Mouse (Mus musculus): Measurements from ENCODE around the gene Lpar5. TPM values are rescaled to one million over a fixed set of nuclear protein-coding genes. Genes with fewer than 3 reads are reported as not detected.

The Lpar5 gene
- polyA plus RNA-seq, 1 experiment = not detected

- H3K4me1 ChIP-seq (ENCODE audit: control insufficient read depth, insufficient read depth, low read length) = 0 out of 2 replicates have a peak, but pooled peaks cover 4% of the 10 kb centered on the region
- no peak for TF ChIP-seq CTCF (IDR thresholded peaks at IDR 0.05; ENCODE audit: insufficient read depth, low read depth, low read length)
- 84% methylated on average over 20 of the region's 20 CpGs for WGBS
- H3K4me3 ChIP-seq (ENCODE audit: insufficient read depth, low read depth, low read length) = no peak overlapping the region
- no peak overlapping the region for H3K27ac ChIP-seq (ENCODE audit: insufficient read depth, low read depth, low read length)
Observed at GRCm38 (mm10) chr6:125129710-125130402, 62.1 kb downstream of the Lpar5 start.

GRCm38 (mm10) chr6:125131302-125132156 is 63.8 kb downstream of the Lpar5 start, which contains the start of gene Nop2:
Nop2 (plus strand) TSS chr6:125131909.
- peak within 1 kb of the TSS; percentile 75 for H3K4me3 ChIP-seq (ENCODE audit: insufficient read depth, low read depth, low read length)
- TF ChIP-seq POLR2A (IDR thresholded peaks at IDR 0.05; ENCODE audit: insufficient read depth, low read depth, low read length) (peak; percentile 91), CTCF (IDR thresholded peaks at IDR 0.05; ENCODE audit: insufficient read depth, low read depth, low read length) (no peak)
- WGBS = under 1% methylated on average over 66 of the region's 66 CpGs
- 0 out of 2 replicates have a peak, but pooled peaks cover 4% of the 10 kb centered on the region for H3K4me1 ChIP-seq (ENCODE audit: control insufficient read depth, insufficient read depth, low read length)
- H3K27ac ChIP-seq (ENCODE audit: insufficient read depth, low read depth, low read length) = no peak within 1 kb of the TSS; the same call in 1 of the 2 replicates

Other genes with a start within 250 kb of the Lpar5 start
- 225 TPM in 1 of 2 replicates, not detected in the other for gene Usp5, start 238.4 kb upstream of the Lpar5 start, polyA plus RNA-seq (2012; ENCODE audit: insufficient read depth, insufficient read length, low replicate concordance, missing spikeins)
- not detected in 2 replicates for gene Cdca3, start 238.4 kb upstream of the Lpar5 start, polyA plus RNA-seq (2012; ENCODE audit: insufficient read depth, insufficient read length, low replicate concordance, missing spikeins)
- not detected in 2 replicates for gene Gnb3, start 227.6 kb upstream of the Lpar5 start, polyA plus RNA-seq (2012; ENCODE audit: insufficient read depth, insufficient read length, low replicate concordance, missing spikeins)
- gene P3h3, start 210.2 kb upstream of the Lpar5 start, polyA plus RNA-seq (2012; ENCODE audit: insufficient read depth, insufficient read length, low replicate concordance, missing spikeins) = not detected in 2 replicates
- gene Gpr162, start 203.9 kb upstream of the Lpar5 start, polyA plus RNA-seq (2012; ENCODE audit: insufficient read depth, insufficient read length, low replicate concordance, missing spikeins) = not detected in 2 replicates
- 395 and 682 TPM in 2 replicates for gene Cd4, start 179.7 kb upstream of the Lpar5 start, polyA plus RNA-seq (2012; ENCODE audit: insufficient read depth, insufficient read length, low replicate concordance, missing spikeins)
- not detected in 2 replicates for gene Lag3, start 156.2 kb upstream of the Lpar5 start, polyA plus RNA-seq (2012; ENCODE audit: insufficient read depth, insufficient read length, low replicate concordance, missing spikeins)
- not detected in 2 replicates for gene Ptms, start 147.8 kb upstream of the Lpar5 start, polyA plus RNA-seq (2012; ENCODE audit: insufficient read depth, insufficient read length, low replicate concordance, missing spikeins)
- gene Mlf2, start 136.5 kb upstream of the Lpar5 start, polyA plus RNA-seq (2012; ENCODE audit: insufficient read depth, insufficient read length, low replicate concordance, missing spikeins) = not detected in 2 replicates
- gene Cops7a, start 102.4 kb upstream of the Lpar5 start, polyA plus RNA-seq (2012; ENCODE audit: insufficient read depth, insufficient read length, low replicate concordance, missing spikeins) = 255 TPM in 1 of 2 replicates, not detected in the other
- not detected in 2 replicates for gene Pianp, start 71.2 kb upstream of the Lpar5 start, polyA plus RNA-seq (2012; ENCODE audit: insufficient read depth, insufficient read length, low replicate concordance, missing spikeins)
- 212 TPM in 1 of 2 replicates, not detected in the other for gene Zfp384, start 58.8 kb upstream of the Lpar5 start, polyA plus RNA-seq (2012; ENCODE audit: insufficient read depth, insufficient read length, low replicate concordance, missing spikeins)
- gene Ing4, start 28.2 kb upstream of the Lpar5 start, polyA plus RNA-seq (2012; ENCODE audit: insufficient read depth, insufficient read length, low replicate concordance, missing spikeins) = not detected in 2 replicates
- not detected in 2 replicates for gene Acrbp, start 18.2 kb upstream of the Lpar5 start, polyA plus RNA-seq (2012; ENCODE audit: insufficient read depth, insufficient read length, low replicate concordance, missing spikeins)
- gene Chd4, start 28.1 kb downstream of the Lpar5 start, polyA plus RNA-seq (2012; ENCODE audit: insufficient read depth, insufficient read length, low replicate concordance, missing spikeins) = 91.6 and 138 TPM in 2 replicates
- not detected in 2 replicates for gene Nop2, start 64.0 kb downstream of the Lpar5 start, polyA plus RNA-seq (2012; ENCODE audit: insufficient read depth, insufficient read length, low replicate concordance, missing spikeins)
- gene Iffo1, start 77.3 kb downstream of the Lpar5 start, polyA plus RNA-seq (2012; ENCODE audit: insufficient read depth, insufficient read length, low replicate concordance, missing spikeins) = not detected in 2 replicates
- 844 TPM in 1 of 2 replicates, not detected in the other for gene Gapdh, start 98.5 kb downstream of the Lpar5 start, polyA plus RNA-seq (2012; ENCODE audit: insufficient read depth, insufficient read length, low replicate concordance, missing spikeins)
- not detected in 2 replicates for gene Ncapd2, start 123.8 kb downstream of the Lpar5 start, polyA plus RNA-seq (2012; ENCODE audit: insufficient read depth, insufficient read length, low replicate concordance, missing spikeins)
- gene Mrpl51, start 123.9 kb downstream of the Lpar5 start, polyA plus RNA-seq (2012; ENCODE audit: insufficient read depth, insufficient read length, low replicate concordance, missing spikeins) = not detected in 2 replicates
- gene Vamp1, start 147.6 kb downstream of the Lpar5 start, polyA plus RNA-seq (2012; ENCODE audit: insufficient read depth, insufficient read length, low replicate concordance, missing spikeins) = 312 and 918 TPM in 2 replicates
- not detected in 2 replicates for gene Tapbpl, start 163.9 kb downstream of the Lpar5 start, polyA plus RNA-seq (2012; ENCODE audit: insufficient read depth, insufficient read length, low replicate concordance, missing spikeins)
- gene Cd27, start 169.1 kb downstream of the Lpar5 start, polyA plus RNA-seq (2012; ENCODE audit: insufficient read depth, insufficient read length, low replicate concordance, missing spikeins) = not detected in 2 replicates
- gene Tuba3a, start 218.1 kb downstream of the Lpar5 start, polyA plus RNA-seq (2012; ENCODE audit: insufficient read depth, insufficient read length, low replicate concordance, missing spikeins) = not detected in 2 replicates
- gene Ltbr, start 246.0 kb downstream of the Lpar5 start, polyA plus RNA-seq (2012; ENCODE audit: insufficient read depth, insufficient read length, low replicate concordance, missing spikeins) = not detected in 2 replicates

All from olfactory bulb, adult 2 months (tissue).